Mouse (Mus musculus): ENCODE results near the gene Zbtb1.

DNA sequence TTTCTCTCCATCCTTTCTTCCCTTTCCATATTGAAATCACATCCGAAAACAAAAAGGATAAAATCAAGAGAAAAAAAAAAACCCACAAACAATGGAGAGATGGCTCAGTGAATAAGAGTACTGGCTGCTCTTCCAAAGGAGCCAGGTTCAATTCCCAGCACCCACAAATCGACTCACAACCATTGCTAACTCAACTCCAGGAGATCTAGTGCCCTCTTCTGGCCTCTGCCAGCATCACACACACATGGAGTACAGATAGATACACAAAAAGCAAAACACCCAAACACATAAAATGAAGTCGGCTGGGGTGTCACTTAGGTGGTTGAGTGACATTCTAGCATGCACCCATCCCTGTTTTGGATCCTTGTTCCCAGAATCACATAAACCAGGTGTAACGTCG is 48.3 kb downstream of the Zbtb1 start:
- TF ChIP-seq CTCF (IDR thresholded peaks at IDR 0.05; ENCODE audit: borderline replicate concordance, extremely low read depth, insufficient read depth, insufficient read length) (no peak), POLR2A (IDR thresholded peaks at IDR 0.05; ENCODE audit: borderline replicate concordance, extremely low read depth, insufficient read depth, insufficient read length, poor library complexity, severe bottlenecking) (no peak)

Measured in brain, embryonic 14.5 days (tissue).